Comparison of ENCODE assay signal across 10 mouse cellular contexts in the genomic region with DNA sequence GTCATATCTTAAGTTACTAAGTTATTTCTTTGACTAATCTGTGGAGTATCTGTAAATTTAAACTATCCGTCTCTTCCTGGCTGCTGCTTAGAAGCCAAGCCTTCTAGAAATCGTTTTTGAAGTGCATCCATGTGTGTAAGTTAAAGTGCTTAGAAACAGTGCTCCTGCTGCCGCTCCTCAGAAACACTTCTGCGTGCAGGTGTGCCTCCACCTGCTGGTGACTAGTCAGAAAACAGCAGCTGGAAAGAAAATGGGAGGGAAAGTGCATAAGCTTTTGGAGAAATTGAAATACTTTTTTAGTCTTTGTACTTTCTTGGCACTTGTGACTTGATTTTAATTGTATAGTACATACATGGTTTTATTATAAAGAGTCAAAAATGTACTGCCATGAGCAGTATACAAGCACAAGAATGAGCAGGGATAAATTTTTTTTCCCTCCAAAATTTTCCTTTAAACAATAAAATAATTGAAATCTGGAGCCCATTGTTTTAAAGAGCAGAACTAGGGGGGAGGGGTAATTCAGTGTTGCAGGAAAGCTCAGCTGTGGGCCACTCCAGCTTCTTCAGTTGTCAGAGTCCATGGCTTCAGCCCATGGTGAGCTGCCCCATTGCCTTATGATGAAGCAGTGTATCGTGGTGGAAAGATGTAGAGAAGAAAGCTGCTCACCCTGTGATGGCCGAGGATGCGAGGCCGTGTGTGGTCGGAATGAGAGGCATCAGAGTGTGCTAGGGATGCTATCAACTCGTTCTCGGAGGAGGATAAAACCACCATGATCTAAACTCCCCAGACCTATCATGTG. TPM values are rescaled to one million over a fixed set of nuclear protein-coding genes. Genes with fewer than 3 reads are reported as not detected.
DNase-seq lines count a peak whose midpoint lies in the region; ATAC-seq and TF ChIP-seq lines count a peak whose summit lies in the region.
"Had no signal": no experiment of that assay in that cellular context is flagged by ENCODE, and none has a peak within 500 bp of the region (broad histone marks: within the 10 kb centered on the region; RNA-seq: fewer than 3 reads in every experiment).

No protein-coding gene starts in this region.

- peaks cover 6% of the 10 kb centered on the region for H3K36me3 ChIP-seq in forebrain, embryonic 14.5 days (ENCODE audit: control insufficient read depth, insufficient read depth, low read length)
- H3K36me3 ChIP-seq in forebrain, embryonic 10.5 days (replicated peaks), result peaks cover 22% of the 10 kb centered on the region
- H3K36me3 ChIP-seq in midbrain, postnatal 0 days (ENCODE audit: insufficient read depth, low read length), result no peaks in the 10 kb centered on the region; the same call in 1 of the 2 replicates
- H3K36me3 ChIP-seq in midbrain, embryonic 10.5 days, result peaks cover 18% of the 10 kb centered on the region
- H3K36me3 ChIP-seq in small intestine, adult 2 months (ENCODE audit: control insufficient read depth, insufficient read depth, low read length), result peaks cover 4% of the 10 kb centered on the region

- H3K27me3 ChIP-seq in forebrain, embryonic 14.5 days (replicated peaks; ENCODE audit: control insufficient read depth, insufficient read depth, low read length), result no peaks in the 10 kb centered on the region
- no peaks in the 10 kb centered on the region for H3K27me3 ChIP-seq in forebrain, embryonic 10.5 days (ENCODE audit: poor library complexity, severe bottlenecking)
- no peaks in the 10 kb centered on the region for H3K27me3 ChIP-seq in midbrain, postnatal 0 days (ENCODE audit: insufficient read depth, low read length)
- no peaks in the 10 kb centered on the region for H3K27me3 ChIP-seq in midbrain, embryonic 10.5 days (ENCODE audit: low read depth, poor library complexity, severe bottlenecking)
- no peaks in the 10 kb centered on the region for H3K27me3 ChIP-seq in small intestine, adult 2 months (ENCODE audit: control insufficient read depth, insufficient read depth, low read length)
- H3K27me3 ChIP-seq: stomach, embryonic 15.5 days had no signal

- no peak overlapping the region for H3K4me2 ChIP-seq in forebrain, embryonic 14.5 days (ENCODE audit: low read length)
- H3K4me2 ChIP-seq in midbrain, postnatal 0 days (ENCODE audit: low read depth, low read length, poor library complexity, severe bottlenecking), result no peak overlapping the region
- H3K4me2 ChIP-seq: midbrain, embryonic 11.5 days; stomach, embryonic 15.5 days had no signal

- DNase-seq in forebrain, embryonic 14.5 days (ENCODE audit: low spot score), result peak; percentile 34
- DNase-seq in forebrain, embryonic 10.5 days (ENCODE audit: extremely low spot score, low spot score), result no peak
- peak; percentile 51 for DNase-seq in midbrain, postnatal 0 days (ENCODE audit: low spot score)
- DNase-seq in midbrain, embryonic 10.5 days (ENCODE audit: low spot score), result no peak
- DNase-seq in adrenal gland, adult (ENCODE audit: inconsistent age in 2 of 2, low spot score in 1 of 2), result no peak
- no peak for DNase-seq in right cerebral cortex, postnatal 25 days

- no peak overlapping the region for H3K9ac ChIP-seq in forebrain, embryonic 14.5 days (ENCODE audit: low read length)
- H3K9ac ChIP-seq in midbrain, postnatal 0 days (replicated peaks; ENCODE audit: low read length, poor library complexity, severe bottlenecking), result no peak overlapping the region
- H3K9ac ChIP-seq: stomach, embryonic 15.5 days had no signal

- ATAC-seq in forebrain, embryonic 14.5 days, result no peak; the same call in 1 of the 2 replicates
- peak; percentile 62; the same call in 1 of the 2 replicates for ATAC-seq in midbrain, postnatal 0 days (ENCODE audit: low FRiP score)

- 65% methylated on average over 11 of the region's 11 CpGs for whole genome bisulfite sequencing in forebrain, embryonic 14.5 days
- WGBS in forebrain, embryonic 10.5 days, result 75% methylated on average over 11 of the region's 11 CpGs
- 80% methylated on average over 11 of the region's 11 CpGs for WGBS in midbrain, postnatal 0 days
- WGBS in midbrain, embryonic 10.5 days, result 75% methylated on average over 11 of the region's 11 CpGs
- 75% methylated on average over 11 of the region's 11 CpGs for WGBS in small intestine, adult 2 months

- no peak overlapping the region for H3K27ac ChIP-seq in forebrain, embryonic 14.5 days (ENCODE audit: low read depth, low read length)
- no peak overlapping the region for H3K27ac ChIP-seq in forebrain, embryonic 10.5 days
- H3K27ac ChIP-seq in midbrain, postnatal 0 days (ENCODE audit: low read depth, low read length), result no peak overlapping the region
- H3K27ac ChIP-seq in midbrain, embryonic 10.5 days (replicated peaks), result no peak overlapping the region
- no peak overlapping the region for H3K27ac ChIP-seq in cortical plate, adult 2 months (ENCODE audit: insufficient read depth, low read length)
- H3K27ac ChIP-seq in small intestine, adult 2 months (ENCODE audit: insufficient read depth, low read depth, low read length), result no peak overlapping the region
- H3K27ac ChIP-seq: stomach, embryonic 15.5 days had no signal

- no peaks in the 10 kb centered on the region for H3K4me1 ChIP-seq in forebrain, embryonic 14.5 days (ENCODE audit: control insufficient read depth, insufficient read depth, low read length)
- H3K4me1 ChIP-seq in forebrain, embryonic 10.5 days, result peaks cover 12% of the 10 kb centered on the region
- no peaks in the 10 kb centered on the region for H3K4me1 ChIP-seq in midbrain, postnatal 0 days (ENCODE audit: insufficient read depth, low read length)
- no peaks in the 10 kb centered on the region for H3K4me1 ChIP-seq in midbrain, embryonic 10.5 days
- no peaks in the 10 kb centered on the region for H3K4me1 ChIP-seq in cortical plate, adult 2 months (ENCODE audit: control insufficient read depth, insufficient read depth, low read length)
- H3K4me1 ChIP-seq in small intestine, adult 2 months (ENCODE audit: control insufficient read depth, insufficient read depth, insufficient read length, low read length), result no peaks in the 10 kb centered on the region
- H3K4me1 ChIP-seq: stomach, embryonic 15.5 days had no signal

- no peaks in the 10 kb centered on the region for H3K9me3 ChIP-seq in forebrain, embryonic 14.5 days (replicated peaks; ENCODE audit: control insufficient read depth, low read length)
- H3K9me3 ChIP-seq in forebrain, embryonic 10.5 days, result no peaks in the 10 kb centered on the region
- no peaks in the 10 kb centered on the region for H3K9me3 ChIP-seq in midbrain, postnatal 0 days (ENCODE audit: low read length)
- no peaks in the 10 kb centered on the region for H3K9me3 ChIP-seq in midbrain, embryonic 10.5 days (replicated peaks)
- H3K9me3 ChIP-seq: stomach, embryonic 15.5 days had no signal

- no peak for TF ChIP-seq POLR2A in cortical plate, adult 2 months (IDR thresholded peaks at IDR 0.05; ENCODE audit: extremely low read depth, insufficient read depth, low read length)
- no peak for TF ChIP-seq POLR2A in small intestine, adult 2 months (IDR thresholded peaks at IDR 0.05; ENCODE audit: low read depth, low read length)

- TF ChIP-seq CTCF in midbrain, postnatal 0 days (IDR thresholded peaks at IDR 0.05), result peak; percentile 80
- TF ChIP-seq CTCF in cortical plate, adult 2 months (IDR thresholded peaks at IDR 0.05; ENCODE audit: extremely low read depth, insufficient read depth, low read length), result peak; percentile 37
- TF ChIP-seq CTCF in small intestine, adult 2 months (IDR thresholded peaks at IDR 0.05; ENCODE audit: extremely low read depth, insufficient read length, insufficient replicate concordance, low read depth, low read length), result peak; percentile 52; the same call in 1 of the 2 replicates

- no peak overlapping the region for H3K4me3 ChIP-seq in forebrain, embryonic 14.5 days (ENCODE audit: low read depth, low read length)
- no peak overlapping the region for H3K4me3 ChIP-seq in forebrain, embryonic 10.5 days
- H3K4me3 ChIP-seq in midbrain, postnatal 0 days (ENCODE audit: low read depth, low read length), result no peak overlapping the region
- no peak overlapping the region for H3K4me3 ChIP-seq in midbrain, embryonic 10.5 days
- no peak overlapping the region for H3K4me3 ChIP-seq in cortical plate, adult 2 months (ENCODE audit: insufficient read depth, low read length)
- no peak overlapping the region for H3K4me3 ChIP-seq in small intestine, adult 2 months (ENCODE audit: low read depth, low read length)
- H3K4me3 ChIP-seq: stomach, embryonic 15.5 days had no signal

RNA-seq across cellular contexts. Expression of a gene that starts 53.0 kb away (rescaled TPM):
- 66.1 and 66.6 TPM in 2 replicates for polyA plus RNA-seq in forebrain, embryonic 14.5 days (2014; fragmentation: Nextera tagmentation; extraction: Ambion mirVana)
- polyA plus RNA-seq in forebrain, embryonic 10.5 days (2016; fragmentation: Nextera tagmentation; extraction: Ambion mirVana), result 68.4 and 69.2 TPM in 2 replicates
- total RNA-seq in midbrain, postnatal 0 days (2014; rRNA removed), result 48.1 and 62.8 TPM in 2 replicates
- 34.4 and 36.7 TPM in 2 replicates for polyA plus RNA-seq in midbrain, postnatal 0 days (2015; fragmentation: Nextera tagmentation; extraction: Ambion mirVana)
- 72.4 and 75.5 TPM in 2 replicates for polyA plus RNA-seq in midbrain, embryonic 10.5 days (2016; fragmentation: Nextera tagmentation; extraction: Ambion mirVana)
- polyA plus RNA-seq in cortical plate, adult 2 months (2012; rRNA removed), result 20.3 and 25.6 TPM in 2 replicates
- polyA plus RNA-seq in small intestine, adult 2 months (2012; rRNA removed), result 5.8 and 6.4 TPM in 2 replicates

RNA-seq across cellular contexts. Expression of a gene that starts 53.2 kb away (rescaled TPM):
- 18.8 and 19.7 TPM in 2 replicates for polyA plus RNA-seq in forebrain, embryonic 14.5 days (2014; fragmentation: Nextera tagmentation; extraction: Ambion mirVana)
- polyA plus RNA-seq in forebrain, embryonic 10.5 days (2016; fragmentation: Nextera tagmentation; extraction: Ambion mirVana), result 15.0 and 15.5 TPM in 2 replicates
- 18.4 and 21.7 TPM in 2 replicates for total RNA-seq in midbrain, postnatal 0 days (2014; rRNA removed)
- polyA plus RNA-seq in midbrain, postnatal 0 days (2015; fragmentation: Nextera tagmentation; extraction: Ambion mirVana), result 10.6 and 11.0 TPM in 2 replicates
- polyA plus RNA-seq in midbrain, embryonic 10.5 days (2016; fragmentation: Nextera tagmentation; extraction: Ambion mirVana), result 16.6 and 16.8 TPM in 2 replicates
- 14.2 and 16.9 TPM in 2 replicates for polyA plus RNA-seq in cortical plate, adult 2 months (2012; rRNA removed)
- 1.4 and 1.9 TPM in 2 replicates for polyA plus RNA-seq in small intestine, adult 2 months (2012; rRNA removed)

Comparison
In these comparisons a context has a peak if more than half of its experiments do, and no peak if none do; other contexts are left out.
1. DNase-seq: peak in forebrain, embryonic 14.5 days (single experiment) and midbrain, postnatal 0 days (single experiment); none in forebrain, embryonic 10.5 days (single experiment), midbrain, embryonic 10.5 days (single experiment), adrenal gland, adult (0 of 2) and right cerebral cortex, postnatal 25 days (single experiment).
2. Peak in every context shown above with its lines, with median percentiles within 50 percentile points of each other: CTCF ChIP-seq.